Mouse (Mus musculus) hindbrain, embryonic 11.5 days (tissue): ENCODE measurements around the gene Nbdy. TPM values are rescaled to one million over a fixed set of nuclear protein-coding genes. Genes with fewer than 3 reads are reported as not detected.

Source experiments
- ATAC-seq: fragments of 200-750 bp; cut with Nextera tagmentation; 2 replicates; pipeline ENCODE4 v1.8.0; 2017; ENCODE audit warnings: mild to moderate bottlenecking, moderate TSS enrichment, moderate library complexity; ENCODE audit not compliant: low FRiP score
- DNase-seq: peaks from one replicate; pipeline ENCODE4 v3.0.0-alpha.2; 2015; ENCODE audit warnings: low spot score
- H3K27ac ChIP-seq: fragments of 300-500 bp; sonication (generic); 2 replicates; pipeline ENCODE4 v1.5.1; 2014; ENCODE audit warnings: mild to moderate bottlenecking, low read depth, low read length
- H3K27me3 ChIP-seq: fragments of 300-500 bp; sonication (generic); 2 replicates; pipeline ENCODE4 v1.6.1; 2014; ENCODE audit warnings: mild to moderate bottlenecking, low read length, moderate library complexity, mixed read lengths; ENCODE audit not compliant: control insufficient read depth, insufficient read depth
- H3K36me3 ChIP-seq: fragments of 300-500 bp; sonication (generic); 2 replicates; pipeline ENCODE4 v1.6.1; 2014; ENCODE audit warnings: mild to moderate bottlenecking, low read length, moderate library complexity, mixed read lengths; ENCODE audit not compliant: control insufficient read depth, insufficient read depth
- H3K4me1 ChIP-seq: fragments of 300-500 bp; sonication (generic); replicated peaks from 2 replicates; pipeline ENCODE4 v1.6.1; 2014; ENCODE audit warnings: low read length, mixed read lengths; ENCODE audit not compliant: control insufficient read depth, insufficient read depth
- H3K4me2 ChIP-seq: fragments of 300-500 bp; sonication (generic); replicated peaks from 2 replicates; pipeline ENCODE4 v1.6.1; 2014; ENCODE audit warnings: mild to moderate bottlenecking, low read depth, low read length
- H3K4me3 ChIP-seq: fragments of 300-500 bp; sonication (generic); 2 replicates; pipeline ENCODE4 v1.5.1; 2014; ENCODE audit warnings: low read depth, low read length
- H3K9ac ChIP-seq: fragments of 300-500 bp; sonication (generic); 2 replicates; pipeline ENCODE4 v1.6.1; 2014; ENCODE audit warnings: low read depth, low read length
- H3K9me3 ChIP-seq: fragments of 300-500 bp; sonication (generic); 2 replicates; pipeline ENCODE4 v1.6.1; 2016; ENCODE audit warnings: low read length; ENCODE audit not compliant: control insufficient read depth
- WGBS: fragments of 180-500 bp; shearing (Covaris S2); extraction: QIAGEN DNeasy Blood & Tissue Kit; methylation state at CpG from one replicate; pipeline ENCODE4 v1.1.7; 2014; 5-methylcytosine and 5-hydroxymethylcytosine counted together
- polyA plus RNA-seq: library from polyadenylated mRNA; unstranded; fragments of >200 nt; fragmentation: Nextera tagmentation; extraction: Ambion mirVana; gene quantifications from 2 replicates; pipeline ENCODE4 v1.2.1, GENCODE M21; 2014

Nbdy gene
- 71.9 and 78.7 TPM in 2 replicates for polyA plus RNA-seq

- ATAC-seq (peak; percentile 92), DNase-seq (peak; percentile 64)
- WGBS = 9% methylated on average over 32 of the region's 32 CpGs
- peak within 1 kb of the TSS; percentile 32; the same call in 1 of the 2 replicates for H3K27ac ChIP-seq
- no peaks in the 10 kb centered on the region for H3K9me3 ChIP-seq
- no peaks in the 10 kb centered on the region for H3K27me3 ChIP-seq
- peak within 1 kb of the TSS; percentile 39 for H3K4me2 ChIP-seq
- no peaks in the 10 kb centered on the region for H3K4me1 ChIP-seq
- H3K36me3 ChIP-seq = no peaks in the 10 kb centered on the region
- peak within 1 kb of the TSS; percentile 64 for H3K9ac ChIP-seq
- peak within 1 kb of the TSS; percentile 42 for H3K4me3 ChIP-seq
Measured at GRCm38 (mm10) chrX:153723110-153723916, at the start of gene Nbdy. Gene Nbdy (plus strand): TSS chrX:153723590.

- ATAC-seq (no peak), DNase-seq (peak; percentile 20)
- WGBS = 19% methylated on average over 11 of the region's 11 CpGs
- H3K27me3 ChIP-seq = no peaks in the 10 kb centered on the region
- H3K27ac ChIP-seq = no peak within 1 kb of the TSS
- peak within 1 kb of the TSS; percentile 11; the same call in 1 of the 2 replicates for H3K4me2 ChIP-seq
- no peaks in the 10 kb centered on the region for H3K4me1 ChIP-seq
- H3K9ac ChIP-seq = no peak within 1 kb of the TSS
- no peaks in the 10 kb centered on the region for H3K9me3 ChIP-seq
- no peaks in the 10 kb centered on the region for H3K36me3 ChIP-seq
- peak within 1 kb of the TSS; percentile 13 for H3K4me3 ChIP-seq
Measured at GRCm38 (mm10) chrX:153695782-153696395, 27.5 kb upstream of the Nbdy start, which contains the start of gene Kctd12b. Gene Kctd12b (minus strand): TSS chrX:153696391.

GRCm38 (mm10) chrX:153700463-153700862 is 22.9 kb upstream of the Nbdy start:
- H3K27ac ChIP-seq = no peak overlapping the region
- H3K36me3 ChIP-seq = no peaks in the 10 kb centered on the region
- H3K4me3 ChIP-seq = no peak overlapping the region
- H3K9me3 ChIP-seq = no peaks in the 10 kb centered on the region
- H3K27me3 ChIP-seq = no peaks in the 10 kb centered on the region
- H3K9ac ChIP-seq = no peak overlapping the region
- H3K4me1 ChIP-seq = no peaks in the 10 kb centered on the region
- 87% methylated on average over 3 of the region's 3 CpGs for WGBS
- DNase-seq = no peak
- no peak for ATAC-seq
- no peak overlapping the region for H3K4me2 ChIP-seq

DNA sequence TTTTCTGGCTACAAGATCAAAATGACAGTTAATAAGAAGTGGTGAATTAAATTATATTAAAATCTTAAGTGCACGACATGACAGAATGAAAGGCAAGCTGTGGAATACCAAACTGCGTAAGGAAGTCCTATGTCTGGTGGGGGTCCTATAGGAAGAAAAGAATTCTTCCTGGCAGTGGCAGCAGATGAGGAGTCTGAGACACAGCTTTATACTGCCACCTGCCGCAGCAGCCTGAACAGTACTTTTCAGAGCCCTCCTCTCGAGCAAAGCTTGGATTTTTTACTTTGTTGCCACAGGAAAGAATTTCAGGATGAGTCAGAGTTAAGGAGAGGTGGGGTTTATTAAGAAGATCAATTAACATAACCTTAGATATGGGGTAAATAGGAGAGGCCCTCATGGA is 15.7 kb upstream of the Nbdy start:
- no peaks in the 10 kb centered on the region for H3K27me3 ChIP-seq
- 30% methylated on average over 4 of the region's 4 CpGs for WGBS

GRCm38 (mm10) chrX:153716716-153717115 is 6.7 kb upstream of the Nbdy start:
- H3K36me3 ChIP-seq = no peaks in the 10 kb centered on the region
- no peaks in the 10 kb centered on the region for H3K4me1 ChIP-seq
- no peak overlapping the region for H3K4me2 ChIP-seq
- no peaks in the 10 kb centered on the region for H3K9me3 ChIP-seq
- no peak overlapping the region for H3K27ac ChIP-seq
- DNase-seq (no peak), ATAC-seq (no peak)
- WGBS = 83% methylated on average over 2 of the region's 2 CpGs
- no peaks in the 10 kb centered on the region for H3K27me3 ChIP-seq
- no peak overlapping the region for H3K4me3 ChIP-seq
- no peak overlapping the region for H3K9ac ChIP-seq

More for the DNA sequence above, 15.7 kb upstream of the Nbdy start:
- no peak overlapping the region for H3K4me2 ChIP-seq
- no peaks in the 10 kb centered on the region for H3K4me1 ChIP-seq
- no peaks in the 10 kb centered on the region for H3K9me3 ChIP-seq
- no peak overlapping the region for H3K27ac ChIP-seq
- no peak overlapping the region for H3K4me3 ChIP-seq
- H3K9ac ChIP-seq = no peak overlapping the region
- H3K36me3 ChIP-seq = no peaks in the 10 kb centered on the region
- ATAC-seq (no peak), DNase-seq (peak; percentile 14)

- no peaks in the 10 kb centered on the region for H3K4me1 ChIP-seq
- H3K4me2 ChIP-seq = no peak overlapping the region
- no peaks in the 10 kb centered on the region for H3K36me3 ChIP-seq
- ATAC-seq = no peak
- H3K4me3 ChIP-seq = no peak overlapping the region
- WGBS = 32% methylated on average over 4 of the region's 4 CpGs
- H3K27ac ChIP-seq = no peak overlapping the region
- peak; percentile 26 for DNase-seq
- H3K27me3 ChIP-seq = no peaks in the 10 kb centered on the region
- H3K9ac ChIP-seq = no peak overlapping the region
- H3K9me3 ChIP-seq = no peaks in the 10 kb centered on the region
Measured at GRCm38 (mm10) chrX:153719602-153720001, 3.8 kb upstream of the Nbdy start.

GRCm38 (mm10) chrX:153724400-153724799 is 1.0 kb downstream of the Nbdy start:
- Histone ChIP-seq H3K4me2 (peak overlapping the region; percentile 39), H3K27ac (no peak overlapping the region), H3K4me3 (peak overlapping the region; percentile 42), H3K9me3 (no peaks in the 10 kb centered on the region), H3K36me3 (no peaks in the 10 kb centered on the region), H3K4me1 (no peaks in the 10 kb centered on the region), H3K9ac (no peak overlapping the region), H3K27me3 (no peaks in the 10 kb centered on the region)
- 28% methylated on average over 3 of the region's 3 CpGs for WGBS
- DNase-seq (peak; percentile 46), ATAC-seq (0 out of 2 replicates have a peak, but pooled peaks have one; percentile 48)

- no peak overlapping the region for H3K27ac ChIP-seq
- DNase-seq (no peak), ATAC-seq (no peak)
- H3K4me3 ChIP-seq = no peak overlapping the region
- no peaks in the 10 kb centered on the region for H3K4me1 ChIP-seq
- 88% methylated on average over 4 of the region's 4 CpGs for WGBS
- no peak overlapping the region for H3K4me2 ChIP-seq
- no peak overlapping the region for H3K9ac ChIP-seq
- H3K36me3 ChIP-seq = no peaks in the 10 kb centered on the region
- no peaks in the 10 kb centered on the region for H3K27me3 ChIP-seq
- no peaks in the 10 kb centered on the region for H3K9me3 ChIP-seq
Measured at GRCm38 (mm10) chrX:153735697-153736096, 12.3 kb downstream of the Nbdy start.
